15 mouse cellular contexts compared by ENCODE assay signal in genomic region chr2:68377251-68377681, GRCm38 (mm10).
A peak's percentile ranks its signal among the peaks of the same experiment; 100 is the strongest.
DNase-seq lines count a peak whose midpoint lies in the region; ATAC-seq and TF ChIP-seq lines count a peak whose summit lies in the region.
"Had no signal": no experiment of that assay in that cellular context is flagged by ENCODE, and none has a peak within 500 bp of the region (broad histone marks: within the 10 kb centered on the region; RNA-seq: fewer than 3 reads in every experiment).

No protein-coding gene starts in this region.

- no peak overlapping the region for H3K4me2 ChIP-seq in kidney, embryonic 15.5 days
- H3K4me2 ChIP-seq: hindbrain, embryonic 13.5 days; midbrain, embryonic 12.5 days; stomach, embryonic 15.5 days had no signal

- no peak for ATAC-seq in kidney, embryonic 15.5 days (replicated peaks; ENCODE audit: low FRiP score)
- no peak for ATAC-seq in megakaryocyte, adult 5-6 weeks (ENCODE audit: poor library complexity, severe bottlenecking)
- ATAC-seq: forebrain, embryonic 16.5 days; intestine, postnatal 0 days; Patski had no signal

- no peak for TF ChIP-seq POLR2A in cerebellum, adult 2 months (IDR thresholded peaks at IDR 0.05; ENCODE audit: borderline replicate concordance, insufficient read depth, low read length)

- H3K4me3 ChIP-seq in kidney, embryonic 15.5 days (replicated peaks) = no peak overlapping the region
- H3K4me3 ChIP-seq in cerebellum, adult 2 months (replicated peaks; ENCODE audit: insufficient read depth, low read depth, low read length) = no peak overlapping the region
- H3K4me3 ChIP-seq: hindbrain, embryonic 13.5 days; midbrain, embryonic 12.5 days; stomach, embryonic 15.5 days had no signal

- H3K27me3 ChIP-seq in kidney, embryonic 15.5 days = no peaks in the 10 kb centered on the region
- no peaks in the 10 kb centered on the region for H3K27me3 ChIP-seq in cerebellum, adult 2 months (ENCODE audit: control insufficient read depth, insufficient read depth, low read length)
- H3K27me3 ChIP-seq: hindbrain, embryonic 13.5 days; midbrain, embryonic 12.5 days; Patski; stomach, embryonic 15.5 days had no signal

- DNase-seq in adrenal gland, postnatal 10 days = peak; percentile 50
- no peak for DNase-seq in adrenal gland, adult 8-10 months
- peak; percentile 30 for DNase-seq in thymus, postnatal 0 days (ENCODE audit: low spot score)
- no peak for DNase-seq in thymus, postnatal 10 days (ENCODE audit: low spot score in 2 of 2)
- peak; percentile 20 for DNase-seq in testis, postnatal 14 days (ENCODE audit: low spot score)
- DNase-seq in cerebellum, adult 2 months = no peak

- H3K36me3 ChIP-seq in kidney, embryonic 15.5 days = no peaks in the 10 kb centered on the region
- H3K36me3 ChIP-seq: hindbrain, embryonic 13.5 days; midbrain, embryonic 12.5 days; stomach, embryonic 15.5 days had no signal

- 65% methylated on average over 6 of the region's 6 CpGs for WGBS in kidney, embryonic 15.5 days
- WGBS in cerebellum, adult 2 months = 91% methylated on average over 6 of the region's 6 CpGs

- no peaks in the 10 kb centered on the region for H3K9me3 ChIP-seq in kidney, embryonic 15.5 days (replicated peaks)
- H3K9me3 ChIP-seq: hindbrain, embryonic 13.5 days; midbrain, embryonic 12.5 days; stomach, embryonic 15.5 days had no signal

- H3K9ac ChIP-seq in kidney, embryonic 15.5 days = no peak overlapping the region
- H3K9ac ChIP-seq: hindbrain, embryonic 13.5 days; liver, embryonic 14.5 days; midbrain, embryonic 12.5 days; stomach, embryonic 15.5 days had no signal

- H3K27ac ChIP-seq in kidney, embryonic 15.5 days = peak overlapping the region; percentile 30; the same call in 1 of the 2 replicates
- H3K27ac ChIP-seq in cerebellum, adult 2 months (ENCODE audit: insufficient read depth, low read length) = no peak overlapping the region
- H3K27ac ChIP-seq: hindbrain, embryonic 13.5 days; liver, embryonic 14.5 days; midbrain, embryonic 12.5 days; stomach, embryonic 15.5 days had no signal

- no peak for TF ChIP-seq CTCF in cerebellum, adult 2 months (IDR thresholded peaks at IDR 0.05; ENCODE audit: borderline replicate concordance, insufficient read depth, low read depth, low read length)

- H3K4me1 ChIP-seq in kidney, embryonic 15.5 days = peaks cover 57% of the 10 kb centered on the region
- no peaks in the 10 kb centered on the region for H3K4me1 ChIP-seq in cerebellum, adult 2 months (ENCODE audit: control insufficient read depth, insufficient read depth, low read length)

Comparison
In these comparisons a context has a peak if more than half of its experiments do, and no peak if none do; other contexts are left out.
1. DNase-seq: peak in adrenal gland, postnatal 10 days (single experiment), thymus, postnatal 0 days (single experiment) and testis, postnatal 14 days (single experiment); none in adrenal gland, adult 8-10 months (single experiment), thymus, postnatal 10 days (0 of 2) and cerebellum, adult 2 months (0 of 2).